Mouse (Mus musculus): ENCODE results near the gene Anapc4.
A peak's percentile ranks its signal among the peaks of the same experiment; 100 is the strongest.

The Anapc4 gene

DNA sequence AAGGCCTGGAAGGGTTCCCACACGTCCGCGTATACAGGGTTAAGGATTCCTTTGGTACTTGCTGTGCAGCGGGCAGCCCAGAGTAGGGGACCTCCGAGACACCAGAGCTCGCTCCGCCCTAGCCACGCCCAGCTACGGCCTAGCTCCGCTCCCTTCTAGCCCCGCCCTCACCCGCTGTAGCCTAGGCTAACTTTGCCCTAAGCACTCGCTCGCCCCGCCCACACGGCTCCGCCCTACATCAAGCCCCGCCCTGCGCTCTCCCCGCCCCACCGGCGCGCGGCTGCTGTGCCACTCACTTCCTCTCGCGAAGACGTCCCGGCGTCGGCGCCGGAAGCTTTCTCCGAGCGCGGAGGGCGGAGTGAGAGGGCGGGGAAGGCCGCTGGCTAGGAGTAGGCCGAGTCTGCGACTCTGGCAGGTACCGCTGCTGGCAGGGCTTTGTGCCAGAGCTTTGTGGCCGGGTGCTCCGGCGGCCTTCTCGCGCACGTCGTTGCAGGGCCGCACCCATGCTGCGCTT is at the start of gene Anapc4:
TSS of gene Anapc4 (plus strand) at position 252 of the 514 bp plus-strand sequence.
- DNase-seq: peak; percentile 100

DNA sequence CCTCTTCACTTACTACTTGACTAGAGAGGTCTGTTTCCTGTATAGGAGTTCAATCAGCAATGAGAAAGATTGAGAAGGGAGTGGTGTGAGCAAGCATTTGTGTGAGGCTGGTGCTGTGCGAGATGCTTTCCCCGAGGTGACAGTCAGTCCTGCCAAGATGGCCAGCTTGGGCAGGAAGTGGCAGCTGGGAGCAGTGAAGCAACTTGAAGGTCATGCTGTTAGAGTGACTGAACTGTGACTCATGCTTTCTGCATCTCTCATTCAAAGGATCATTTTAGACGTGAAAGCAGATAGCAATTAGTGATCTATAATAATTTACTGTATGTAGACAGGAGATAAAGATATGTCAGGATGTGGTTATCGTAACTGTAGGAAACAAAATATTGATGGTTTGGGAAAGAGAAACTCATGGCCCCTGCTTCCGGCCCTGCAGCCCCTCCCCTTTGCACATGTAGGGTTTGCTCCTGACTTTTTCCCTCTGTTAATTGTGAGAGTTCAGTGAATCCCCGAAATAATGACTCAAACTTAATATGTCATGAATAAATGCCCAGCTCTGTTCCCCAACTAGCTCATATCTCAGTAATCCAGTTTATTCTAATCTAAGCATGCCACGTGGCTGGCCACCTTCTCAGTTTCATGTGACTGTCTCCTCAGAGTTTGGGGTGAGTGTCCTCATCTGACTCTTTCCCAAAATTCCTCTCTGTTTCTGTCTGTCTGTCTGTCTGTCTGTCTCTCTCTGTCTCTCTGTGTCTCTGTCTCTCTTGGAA is 47.1 kb upstream of the Anapc4 start:
- DNase-seq: no peak

DNA sequence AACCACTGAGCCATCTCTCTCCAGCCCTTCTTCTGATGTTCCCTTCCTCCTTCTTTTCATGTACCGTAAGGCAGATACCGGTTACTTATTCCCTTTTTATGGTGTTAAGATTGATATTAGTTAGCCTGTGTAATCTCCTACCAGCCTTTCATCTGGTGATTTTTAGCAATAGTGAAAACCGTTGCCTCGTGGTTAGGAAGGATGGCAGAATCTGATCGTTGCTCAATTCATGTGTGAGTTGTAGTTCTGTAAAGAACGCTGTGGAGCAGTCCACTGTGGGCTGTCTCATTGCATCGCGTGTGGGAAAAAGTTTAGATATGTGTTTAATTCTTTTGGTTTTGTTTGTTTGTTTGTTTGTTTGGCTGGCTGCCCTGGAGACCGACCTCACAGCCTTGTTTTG is 40.6 kb upstream of the Anapc4 start:
- DNase-seq: no peak

DNA sequence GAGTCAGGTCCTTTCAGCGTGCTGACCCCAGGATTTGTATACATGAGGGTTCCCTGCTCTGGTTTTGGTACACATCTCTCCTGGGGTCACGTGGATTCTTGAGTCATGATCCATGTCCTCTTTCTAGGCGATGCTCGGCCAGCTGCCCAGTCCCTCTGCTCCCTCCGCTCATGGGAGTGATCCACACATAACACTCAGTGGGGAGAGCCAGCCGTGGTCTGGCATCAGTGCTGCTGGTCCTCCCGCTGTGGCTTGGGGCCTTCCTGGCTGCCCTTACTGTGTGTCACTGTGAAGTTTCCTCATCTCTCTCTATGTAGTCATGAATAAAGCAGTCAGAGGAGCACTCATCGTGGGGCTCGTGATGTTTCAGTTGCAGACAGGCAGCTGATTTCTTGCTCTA is 39.7 kb upstream of the Anapc4 start:
- DNase-seq: no peak

DNA sequence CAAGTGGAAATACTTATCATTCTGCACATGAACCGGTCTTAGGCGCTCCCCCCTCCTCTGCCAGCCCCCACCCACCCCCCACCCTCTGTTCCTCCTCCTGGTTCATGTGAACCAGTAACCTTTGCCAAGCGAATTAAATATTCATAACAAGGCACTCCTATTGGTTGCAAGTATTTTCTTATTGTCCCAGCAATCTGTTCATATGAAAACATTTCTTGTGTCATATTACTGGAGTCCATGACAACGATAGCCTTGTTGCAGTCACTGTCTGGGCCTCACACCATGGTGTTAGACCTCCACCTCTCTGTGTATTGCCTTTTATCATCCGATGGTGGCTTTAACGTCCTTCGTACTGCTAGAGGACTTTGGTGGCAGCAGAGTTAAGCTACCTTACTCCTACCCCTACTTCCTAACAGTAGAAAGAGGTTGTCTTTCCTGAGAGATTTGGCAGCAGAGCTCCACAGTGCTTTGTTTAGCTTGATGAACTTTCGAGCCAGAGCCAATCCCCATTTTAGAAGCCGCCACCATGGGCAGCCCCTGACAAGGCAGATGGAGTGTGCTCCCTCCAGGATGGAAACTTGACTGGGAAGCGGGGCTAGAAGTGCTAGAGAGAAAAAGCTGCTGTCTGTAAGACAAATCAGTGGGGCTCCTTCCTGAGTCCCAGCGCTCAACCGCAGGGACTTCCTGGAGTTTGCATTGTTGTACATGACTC is 34.4 kb upstream of the Anapc4 start:
- no peak for DNase-seq

DNA sequence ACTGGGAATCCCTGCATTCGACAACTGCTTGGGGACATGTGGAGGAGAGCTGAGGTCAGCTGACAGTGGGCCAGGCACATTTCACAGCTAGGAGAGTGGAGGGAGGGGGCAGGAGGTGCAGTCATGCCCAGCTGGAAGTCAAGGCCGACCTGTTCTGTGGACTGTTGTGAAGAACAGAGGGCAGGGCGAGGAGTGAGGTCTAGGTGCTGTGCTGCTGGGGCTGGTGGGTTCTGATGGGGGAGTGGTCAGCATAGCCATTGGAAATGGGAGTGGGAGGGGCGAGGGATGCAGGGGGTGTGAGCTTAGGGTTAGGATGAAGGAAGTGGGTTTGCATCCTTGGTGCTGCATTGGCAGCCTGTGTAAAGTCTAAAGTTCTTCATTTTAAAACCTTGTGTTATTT is 28.0 kb upstream of the Anapc4 start:
- no peak for DNase-seq

DNA sequence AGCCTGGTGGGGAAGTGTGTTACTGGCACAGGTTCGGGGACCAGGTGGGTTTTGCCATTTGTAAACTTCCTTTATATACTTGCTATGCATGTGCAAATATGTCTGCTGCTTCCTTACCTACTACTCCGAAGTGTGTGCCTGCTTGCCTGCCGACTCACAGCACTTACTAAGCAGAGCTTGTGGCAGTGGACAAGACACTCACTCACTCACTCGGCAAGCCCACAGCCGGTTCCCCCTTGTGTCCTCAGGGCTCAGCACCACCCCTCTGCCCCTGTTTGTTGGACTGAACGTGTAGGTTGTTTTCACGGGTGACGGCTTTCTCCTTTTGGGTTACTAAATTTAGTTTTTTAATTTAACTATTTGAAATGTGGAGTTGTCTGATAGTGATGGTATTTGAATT is 27.5 kb upstream of the Anapc4 start:
- DNase-seq: no peak

DNA sequence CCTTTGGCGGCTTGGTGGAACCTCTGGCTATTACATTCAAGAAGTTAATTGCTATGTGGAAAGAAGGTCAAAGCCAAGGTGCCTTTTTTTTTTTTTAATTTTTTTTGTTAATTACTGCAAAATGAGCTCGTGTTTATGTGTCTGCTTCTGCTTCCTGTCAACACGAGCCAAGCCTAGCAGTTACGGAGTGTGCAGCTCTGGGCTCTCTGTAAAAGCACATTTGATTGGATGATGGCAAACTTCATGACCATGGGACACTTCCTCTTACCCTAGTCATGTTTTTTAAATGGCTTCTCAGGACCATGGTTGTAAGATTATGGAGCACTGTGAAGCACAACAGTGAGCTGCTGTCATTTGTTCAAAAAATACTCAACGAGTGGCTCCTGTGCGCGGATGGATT is 26.8 kb upstream of the Anapc4 start:
- DNase-seq: no peak

DNA sequence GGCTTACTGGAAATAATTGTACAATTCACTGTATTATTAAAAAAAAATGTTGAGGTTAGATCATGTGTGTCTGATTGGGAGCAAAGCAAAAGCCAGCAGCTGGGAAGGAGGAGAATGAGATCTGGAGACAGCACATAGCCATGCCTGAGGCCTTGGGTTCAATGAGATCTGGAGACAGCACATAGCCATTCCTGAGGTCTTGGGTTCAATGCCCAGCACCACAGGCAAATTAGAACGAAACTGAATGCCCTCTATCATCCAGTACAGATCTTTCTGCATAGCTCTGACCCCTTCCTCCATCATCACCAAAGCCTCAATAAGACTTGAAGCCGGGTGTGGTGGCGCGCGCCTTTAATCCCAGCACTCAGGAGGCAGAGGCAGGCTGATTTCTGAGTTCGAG is 23.4 kb upstream of the Anapc4 start:
- no peak for DNase-seq

DNA sequence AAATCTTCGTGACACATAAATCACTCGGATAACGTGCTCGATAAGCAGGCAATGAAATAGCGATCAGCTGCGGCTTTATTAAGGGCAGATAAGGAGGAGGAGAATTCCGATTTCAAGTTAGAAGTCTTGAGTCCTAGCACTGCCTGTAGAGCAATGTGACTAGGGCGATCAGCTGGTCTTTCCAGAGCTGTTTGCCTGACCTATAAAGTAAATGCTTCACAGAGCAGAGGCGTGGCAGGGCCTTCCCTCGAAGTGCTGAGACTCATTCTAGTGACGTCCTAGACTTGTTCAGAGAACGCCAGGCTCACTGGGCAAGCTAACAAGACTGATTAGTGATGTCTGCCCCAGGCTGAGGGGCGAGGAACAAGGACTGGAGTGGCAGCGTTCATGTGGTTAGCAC is 22.8 kb upstream of the Anapc4 start:
- DNase-seq: no peak

DNA sequence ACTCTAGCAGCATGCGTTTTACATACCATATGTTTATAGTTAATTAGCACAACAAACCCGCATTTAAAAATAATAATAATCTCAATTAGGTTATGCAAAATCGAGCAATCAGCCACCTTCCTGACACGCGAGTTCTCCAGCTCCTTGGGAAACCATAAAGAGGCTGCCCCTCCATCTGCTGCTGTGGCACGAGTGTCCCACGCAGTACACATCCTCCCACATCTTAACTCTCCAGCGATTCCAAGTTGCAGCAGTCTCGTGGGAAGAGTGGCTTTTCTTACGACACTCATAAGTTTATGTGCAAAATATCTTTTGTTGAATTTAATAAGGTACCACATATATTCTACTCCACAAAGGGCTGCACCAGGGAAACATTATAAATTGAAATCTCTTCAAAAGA is 21.4 kb upstream of the Anapc4 start:
- no peak for DNase-seq

DNA sequence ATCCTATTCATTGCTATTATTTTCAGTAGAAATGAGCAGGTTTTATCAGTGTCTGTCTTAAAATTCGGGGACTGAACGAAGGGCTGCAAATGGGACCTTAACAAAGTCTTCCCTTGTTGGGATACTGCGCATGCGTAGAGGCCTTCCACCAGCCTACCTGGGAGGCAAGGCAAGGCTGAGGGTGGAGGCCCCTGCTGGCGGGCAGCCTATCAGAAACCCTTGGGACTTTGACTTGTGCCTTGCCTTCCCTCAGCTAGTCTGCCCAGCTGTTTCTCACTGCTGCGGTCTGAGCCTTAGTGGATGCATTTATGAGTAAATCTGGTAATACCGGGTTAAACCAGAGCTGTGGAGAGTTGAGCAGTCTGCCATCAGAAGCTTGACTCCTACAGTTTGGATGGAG is 20.5 kb upstream of the Anapc4 start:
- no peak for DNase-seq

DNA sequence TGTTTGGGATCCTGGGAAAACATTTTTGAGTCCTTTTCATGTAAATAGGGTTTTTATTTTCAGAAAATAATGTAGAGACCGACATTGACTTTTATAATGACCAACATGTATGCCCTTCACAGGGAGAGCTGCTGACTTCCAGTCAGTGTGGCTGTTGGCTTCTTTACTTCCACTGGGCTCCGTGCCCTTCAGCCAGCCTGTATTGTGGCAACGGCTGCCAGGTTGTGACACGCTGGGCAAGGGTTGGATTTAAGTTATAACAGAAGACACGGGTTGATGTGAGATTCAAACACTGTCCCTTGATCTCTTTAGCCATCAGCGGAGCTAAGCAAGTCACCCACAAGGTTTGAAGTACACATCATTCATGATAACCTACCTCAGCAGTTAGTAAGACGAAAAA is 15.1 kb upstream of the Anapc4 start:
- no peak for DNase-seq

DNA sequence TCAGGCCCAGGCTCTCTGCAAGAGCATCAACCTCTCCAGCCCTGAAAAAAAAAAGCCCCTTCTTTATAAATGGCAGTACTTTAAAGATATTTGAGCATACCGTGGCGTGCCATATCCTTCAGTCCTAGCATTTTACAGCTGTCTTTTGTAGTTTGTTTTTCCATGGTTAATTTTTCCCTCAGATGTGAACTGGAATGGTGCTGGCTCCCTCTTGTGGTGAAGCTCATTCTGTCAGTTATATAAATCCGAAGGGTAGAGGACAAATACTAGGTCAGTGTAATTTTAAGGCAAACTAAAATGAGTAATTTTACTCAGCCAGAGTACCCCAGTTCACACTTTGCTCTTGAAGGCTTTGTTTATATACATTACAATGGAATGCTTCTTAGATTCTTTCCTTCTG is 12.1 kb upstream of the Anapc4 start:
- no peak for DNase-seq

DNA sequence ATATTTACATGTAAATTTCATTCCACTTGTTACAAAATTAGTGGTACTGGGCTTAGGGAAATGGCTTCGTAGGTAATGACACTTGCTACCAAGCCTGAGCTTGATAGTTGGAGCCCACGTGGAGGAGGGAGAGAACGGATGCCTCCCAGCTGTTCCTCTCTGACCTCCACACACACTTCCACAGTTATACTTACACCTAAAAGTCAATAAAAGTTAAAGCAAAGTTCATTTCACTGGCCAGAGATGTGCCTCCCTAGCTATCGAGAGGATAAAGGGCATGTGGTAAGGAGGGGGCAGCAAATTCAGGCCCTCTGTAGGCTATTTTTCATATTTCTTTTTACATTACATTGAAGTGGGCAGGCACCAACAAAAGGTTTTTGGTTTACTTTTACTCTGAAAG is 5.9 kb upstream of the Anapc4 start:
- no peak for DNase-seq

DNA sequence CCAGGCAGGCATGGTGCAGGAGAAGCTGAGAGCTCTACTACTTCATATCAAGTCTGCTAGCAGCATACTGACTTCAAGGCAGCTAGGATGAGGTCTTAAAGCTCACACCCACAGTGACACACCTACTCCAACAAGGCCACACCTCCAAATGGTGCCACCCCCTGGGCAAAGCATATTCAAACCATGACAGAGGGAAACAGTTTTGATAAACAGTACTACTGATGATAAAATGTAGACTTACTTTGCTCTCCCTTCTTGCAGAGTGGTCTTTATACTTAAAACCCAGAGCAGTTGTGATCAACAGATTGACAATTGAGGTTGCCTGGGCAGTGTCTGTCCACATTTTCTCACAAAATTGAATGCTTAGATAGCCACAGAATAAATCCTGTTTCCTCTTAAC is 807 bp upstream of the Anapc4 start:
- peak; percentile 9 to 41 for DNase-seq

DNA sequence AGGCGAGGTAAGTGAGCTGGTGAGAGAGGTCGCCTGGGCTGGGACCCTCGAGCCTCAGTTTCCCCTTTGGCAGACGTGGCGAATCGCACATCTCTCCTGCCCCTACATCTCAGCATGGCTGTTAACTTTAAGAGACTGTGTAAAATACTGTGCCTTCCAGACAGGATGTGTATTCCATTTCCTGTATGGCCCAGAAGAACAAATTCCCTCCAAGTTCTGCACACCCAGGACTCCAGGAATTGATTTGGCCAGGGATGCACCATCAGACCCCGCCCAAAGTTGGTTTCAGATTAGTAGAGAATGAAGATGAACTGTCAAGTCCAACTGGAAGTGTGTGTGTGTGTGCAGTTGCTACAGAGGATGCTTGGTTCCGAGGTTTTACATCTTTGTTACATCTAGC is 574 bp downstream of the Anapc4 start:
- no peak for DNase-seq

DNA sequence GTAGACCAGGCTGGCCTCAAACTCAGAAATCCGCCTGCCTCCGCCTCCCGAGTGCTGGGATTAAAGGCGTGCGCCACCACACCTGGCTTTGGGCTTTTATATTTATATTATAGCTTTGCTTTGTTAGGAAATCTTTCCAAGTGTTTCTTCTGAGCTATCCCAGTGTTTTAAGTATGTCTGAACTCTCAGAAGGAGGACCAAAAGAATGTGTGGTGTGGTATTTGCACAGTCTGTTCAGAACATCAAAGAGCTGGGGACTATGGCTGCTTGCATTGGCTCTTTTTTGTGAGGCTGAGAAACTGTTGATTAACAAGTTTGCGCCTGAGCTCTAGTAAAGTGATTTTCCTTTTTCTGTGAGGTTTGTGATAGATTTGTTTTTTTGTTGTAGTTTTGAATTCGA is 10.5 kb downstream of the Anapc4 start:
- DNase-seq: no peak

DNA sequence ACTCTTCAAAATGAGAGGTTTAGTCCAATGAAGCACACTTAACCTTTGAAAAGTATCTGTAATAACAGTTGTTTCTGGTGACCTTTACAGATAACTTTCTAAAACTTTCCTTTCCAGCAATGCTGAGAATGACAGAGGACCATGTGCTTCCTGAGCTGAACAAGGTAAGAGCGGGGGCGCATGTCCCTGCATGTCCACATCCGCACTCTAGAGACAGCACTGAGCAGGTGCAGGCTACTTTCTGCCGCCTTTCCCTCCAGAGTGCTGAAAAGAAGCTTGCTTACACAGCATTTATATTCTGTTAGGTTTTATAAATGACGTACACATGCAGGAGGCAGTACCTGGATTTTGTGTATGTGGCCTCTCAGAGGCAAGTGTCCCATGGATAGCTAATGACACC is 21.9 kb downstream of the Anapc4 start:
- DNase-seq: no peak

DNA sequence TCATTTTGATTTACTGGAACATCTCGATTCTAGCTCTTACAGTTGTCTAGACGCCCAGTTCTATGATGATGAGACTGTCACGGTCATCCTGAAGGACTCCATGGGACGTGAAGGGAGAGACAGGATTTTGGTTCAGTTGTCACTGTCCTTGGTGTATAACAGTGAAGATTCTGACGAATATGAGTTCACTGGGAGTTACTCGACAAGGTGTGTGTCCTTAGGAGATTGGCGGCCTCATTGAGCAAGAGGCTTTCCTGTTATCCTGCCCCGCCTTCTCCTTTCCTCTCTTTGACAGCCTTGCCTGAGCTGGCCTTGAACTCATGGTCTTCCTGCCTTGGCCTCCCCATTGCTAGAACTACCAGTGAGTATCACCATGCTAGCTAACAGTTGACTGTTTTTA is 30.6 kb downstream of the Anapc4 start:
- DNase-seq: no peak

DNA sequence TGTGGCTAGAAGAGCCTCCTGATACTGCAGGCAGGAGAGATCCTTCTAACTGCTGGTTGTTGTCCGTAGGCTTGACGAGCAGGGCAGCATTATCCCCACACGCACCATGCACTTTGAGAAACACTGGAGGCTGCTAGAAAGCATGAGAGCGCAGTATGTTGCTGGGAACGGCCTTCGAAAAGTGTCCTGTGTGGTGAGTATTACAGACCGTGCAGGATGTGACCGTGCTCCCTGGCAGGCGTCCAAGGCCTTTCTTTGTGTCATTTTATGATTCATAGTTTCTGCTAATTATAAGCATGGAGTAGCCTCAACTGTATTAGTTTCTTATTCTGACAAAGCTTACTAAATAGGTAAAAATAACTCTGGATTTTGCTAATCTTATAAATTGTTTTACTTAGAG is 32.0 kb downstream of the Anapc4 start:
- DNase-seq: no peak

DNA sequence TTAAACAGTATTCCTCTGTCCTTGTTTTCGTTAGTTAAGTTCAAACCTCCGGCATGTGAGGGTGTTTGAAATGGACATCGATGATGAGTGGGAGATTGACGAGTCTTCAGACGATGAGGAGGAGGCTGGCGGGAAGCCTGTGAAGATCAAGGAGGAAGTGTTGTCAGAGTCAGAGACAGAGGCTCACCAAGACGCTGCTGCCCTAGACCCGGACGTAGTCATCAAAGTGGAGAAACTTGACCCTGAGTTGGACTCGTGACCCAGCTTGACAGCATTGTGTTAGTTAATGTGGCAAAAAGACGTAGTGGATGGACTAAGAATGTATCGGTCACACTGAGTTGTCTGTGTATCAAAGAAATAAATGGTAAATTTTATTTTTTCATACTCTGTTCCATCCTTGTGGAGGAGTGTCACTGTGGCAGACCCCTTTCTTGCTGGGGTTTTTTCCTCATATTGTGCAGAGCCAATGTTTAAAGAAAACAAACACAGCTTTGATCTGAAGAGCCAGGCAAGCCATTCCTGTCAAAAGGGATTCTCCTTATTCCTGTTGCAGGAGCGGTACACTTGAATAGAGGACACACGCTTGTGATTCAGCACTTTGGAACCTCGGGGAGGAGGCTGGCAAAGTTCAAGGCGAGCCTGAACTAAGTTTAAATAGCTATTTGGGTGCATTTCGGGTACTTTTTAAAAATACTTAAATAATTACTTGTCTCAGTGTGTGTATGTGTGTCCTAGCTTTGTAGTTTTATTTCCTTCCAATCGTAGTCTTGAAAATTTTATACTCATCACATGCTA is 32.7 kb downstream of the Anapc4 start:
- DNase-seq: no peak

DNA sequence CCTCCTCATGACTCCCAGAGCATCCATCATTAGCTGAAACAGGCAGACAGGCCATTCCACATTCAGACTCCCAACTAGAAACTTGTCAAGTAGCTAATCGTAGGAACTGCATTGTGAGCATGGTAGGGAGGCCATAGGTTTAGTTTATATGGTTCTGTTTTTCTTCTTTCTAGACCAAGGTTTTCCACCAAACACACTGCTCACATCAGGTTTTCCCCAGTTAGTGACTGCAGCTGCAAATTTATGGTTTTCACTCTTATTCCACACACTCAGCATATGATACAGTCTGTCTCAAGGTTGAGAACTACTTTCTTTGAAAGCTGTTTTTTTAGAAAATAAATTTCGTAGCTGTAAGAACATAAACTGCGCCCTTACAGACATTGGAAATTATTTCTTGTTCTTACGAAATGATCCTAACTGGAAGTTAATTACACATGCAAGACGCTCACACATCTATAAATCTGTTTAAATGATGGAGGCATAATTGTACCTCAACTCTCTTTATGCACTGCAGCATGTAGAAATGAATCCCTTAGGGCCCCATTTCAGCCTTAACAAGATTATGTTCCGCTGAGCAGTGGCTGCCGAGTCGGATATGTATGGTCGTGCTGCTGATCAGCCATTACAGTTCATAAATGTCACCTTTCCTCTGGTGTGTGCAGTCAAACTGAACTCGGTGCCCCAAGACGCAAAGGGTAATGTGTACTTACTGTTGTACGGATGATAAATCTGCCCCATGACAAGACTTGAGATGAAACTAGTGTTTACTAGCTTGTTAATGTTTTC is 35.3 kb downstream of the Anapc4 start:
- DNase-seq: no peak

Measured in thymus, postnatal 36 days (tissue).